Comparison of ENCODE assay signal across 31 mouse cellular contexts in the genomic region with DNA sequence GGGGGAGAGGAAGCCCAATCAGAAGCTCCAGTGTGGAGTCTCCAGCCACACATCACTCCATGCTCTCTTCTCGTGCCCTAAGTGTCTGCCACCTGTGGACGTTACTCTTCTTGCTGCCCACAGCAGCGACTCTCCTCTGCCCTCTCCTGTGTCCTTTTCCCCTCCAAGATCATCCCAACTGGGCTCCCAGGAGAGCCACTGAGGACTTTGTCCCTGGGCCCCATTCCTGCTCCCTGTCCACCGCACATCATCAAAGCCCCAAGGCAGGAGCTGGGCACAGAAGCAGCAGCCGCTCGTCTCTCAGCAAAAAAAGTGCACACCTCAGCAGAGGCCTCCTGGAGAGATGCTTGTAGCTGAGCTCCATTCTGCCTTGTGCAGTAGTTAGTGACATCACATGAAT. TPM values are rescaled to one million over a fixed set of nuclear protein-coding genes. Genes with fewer than 3 reads are reported as not detected.
"Had no signal": no experiment of that assay in that cellular context is flagged by ENCODE, and none has a peak within 500 bp of the region (broad histone marks: within the 10 kb centered on the region; RNA-seq: fewer than 3 reads in every experiment).

No protein-coding gene starts in this region.

- DNase-seq: left cerebral cortex, postnatal 4 days; liver; liver, embryonic 13.5 days; liver, postnatal 0 days; lung, adult 18-20 months; lung, adult 2 months; lung, embryonic 14.5 days; lung, postnatal 10 days; lung, postnatal 14 days; lung, postnatal 36 days; lung, postnatal 4 days; midbrain, embryonic 14.5 days had no signal

- H3K4me2 ChIP-seq: limb, embryonic 12.5 days; limb, embryonic 13.5 days; limb, embryonic 15.5 days; liver, embryonic 11.5 days; liver, embryonic 12.5 days; liver, embryonic 13.5 days; liver, embryonic 15.5 days; lung, embryonic 14.5 days; lung, embryonic 15.5 days; midbrain, embryonic 12.5 days; midbrain, embryonic 13.5 days; midbrain, embryonic 15.5 days; neural tube, embryonic 12.5 days had no signal

- H3K4me3 ChIP-seq: limb, embryonic 10.5 days; limb, embryonic 12.5 days; limb, embryonic 13.5 days; limb, embryonic 15.5 days; liver, embryonic 12.5 days; liver, embryonic 13.5 days; liver, embryonic 15.5 days; lung, embryonic 15.5 days; megakaryocyte, embryonic 14.5 days; midbrain, embryonic 10.5 days; midbrain, embryonic 12.5 days; midbrain, embryonic 13.5 days; midbrain, embryonic 15.5 days; myocyte; neural tube, embryonic 12.5 days had no signal

- H3K27me3 ChIP-seq: limb, embryonic 12.5 days; limb, embryonic 13.5 days; limb, embryonic 15.5 days; liver, embryonic 12.5 days; liver, embryonic 13.5 days; liver, embryonic 15.5 days; lung, embryonic 15.5 days; midbrain, embryonic 12.5 days; midbrain, embryonic 13.5 days; midbrain, embryonic 15.5 days; neural tube, embryonic 12.5 days had no signal

- H3K9ac ChIP-seq: limb, embryonic 12.5 days; limb, embryonic 13.5 days; limb, embryonic 15.5 days; liver, embryonic 12.5 days; liver, embryonic 13.5 days; liver, embryonic 14.5 days; liver, embryonic 15.5 days; liver, postnatal 0 days; lung, embryonic 14.5 days; lung, embryonic 15.5 days; midbrain, embryonic 12.5 days; midbrain, embryonic 13.5 days; midbrain, embryonic 15.5 days; neural tube, embryonic 12.5 days had no signal

- H3K4me1 ChIP-seq: limb, embryonic 10.5 days; limb, embryonic 12.5 days; limb, embryonic 15.5 days; liver, embryonic 12.5 days; liver, embryonic 13.5 days; liver, embryonic 15.5 days; lung, embryonic 15.5 days; megakaryocyte, embryonic 14.5 days; midbrain, embryonic 10.5 days; midbrain, embryonic 12.5 days; midbrain, embryonic 13.5 days; midbrain, embryonic 15.5 days; neural tube, embryonic 12.5 days had no signal

- ATAC-seq: liver, embryonic 12.5 days; liver, postnatal 0 days; lung, postnatal 0 days; midbrain, embryonic 13.5 days; midbrain, embryonic 15.5 days had no signal

- H3K36me3 ChIP-seq: limb, embryonic 10.5 days; limb, embryonic 12.5 days; limb, embryonic 13.5 days; limb, embryonic 15.5 days; liver, embryonic 12.5 days; liver, embryonic 13.5 days; liver, embryonic 15.5 days; lung, embryonic 15.5 days; midbrain, embryonic 10.5 days; midbrain, embryonic 12.5 days; midbrain, embryonic 13.5 days; midbrain, embryonic 15.5 days; neural tube, embryonic 12.5 days had no signal

- H3K9me3 ChIP-seq: limb, embryonic 10.5 days; limb, embryonic 12.5 days; limb, embryonic 13.5 days; limb, embryonic 15.5 days; liver, embryonic 12.5 days; liver, embryonic 13.5 days; liver, embryonic 15.5 days; lung, embryonic 15.5 days; midbrain, embryonic 12.5 days; midbrain, embryonic 15.5 days had no signal

- H3K27ac ChIP-seq: limb, embryonic 10.5 days; limb, embryonic 12.5 days; limb, embryonic 13.5 days; limb, embryonic 15.5 days; liver, embryonic 12.5 days; liver, embryonic 13.5 days; liver, embryonic 14.5 days; liver, embryonic 15.5 days; lung, embryonic 15.5 days; macrophage; midbrain, embryonic 10.5 days; midbrain, embryonic 12.5 days; midbrain, embryonic 13.5 days; midbrain, embryonic 15.5 days; neural tube, embryonic 12.5 days had no signal

RNA-seq across cellular contexts. Expression of gene Gm28048, which starts 33.1 kb away (rescaled TPM):
- polyA plus RNA-seq: liver, adult 2 months; lung, adult 2 months had no signal
